Mouse (Mus musculus) embryonic stem cell, embryonic (primary cell): ENCODE data around the gene Fam213b.

Source experiments
- CTCF ChIA-PET, 4 experiments: fragments of 300-600 bp in 2 of 4; fragments of 350-600 bp in 2 of 4; sonication (Branson Sonifier 250); formaldehyde crosslinking; loops; one replicate each; lab custom pipeline; 2022; ENCODE audit warnings: inconsistent platforms in 2 of 4; lab: Charles Lee
- POLR2A ChIA-PET, 4 experiments: fragments of 300-600 bp in 2 of 4; fragments of 350-600 bp in 2 of 4; sonication (Branson Sonifier 250); formaldehyde crosslinking; loops; one replicate each; lab custom pipeline; 2022; ENCODE audit warnings: antibody characterized with exemption in 4 of 4, inconsistent platforms in 1 of 4; lab: Charles Lee

The Fam213b gene

GRCm38 (mm10) chr4:154871757-154872251, 27.1 kb downstream of the Fam213b start:
- POLR2A ChIA-PET, result interaction anchor here in 2 of 4 experiments (0.9 to 1.1 kb wide), 7 partner anchors 13 to 291 kb away, joined by 3 to 7 read pairs (median 4); partner anchors contain the start of genes Fam213b (in 1 of the 2), Morn1 (in 1 of the 2), Pex10 (in 1 of the 2) and Rer1 (in 1 of the 2)
- CTCF ChIA-PET, result interaction anchor here (0.5 to 1.3 kb wide), 22 partner anchors 9 to 930 kb away, joined by 3 to 21 read pairs (median 3); partner anchors contain the start of genes Faap20 (in 2 of the 4), Pex10 (in 2 of the 4), Mmp23 (in 1 of the 4) and Ttc34 (in 1 of the 4)

GRCm38 (mm10) chr4:154870721-154871120, 28.2 kb downstream of the Fam213b start:
- ChIA-PET CTCF (interaction anchor here in 1 of 4 experiments (1.1 kb wide), 1 partner anchor 34 kb away, joined by 4 read pairs; the partner anchor contains the start of gene Ttc34), POLR2A (interaction anchor here in 1 of 4 experiments (0.5 kb wide), 1 partner anchor 1641 kb away, joined by 4 read pairs; no protein-coding TSS in a partner anchor)

GRCm38 (mm10) chr4:154869440-154869839, 29.5 kb downstream of the Fam213b start, which contains the start of gene Mmel1:
Mmel1 (plus strand) TSS chr4:154869585.
- CTCF ChIA-PET, result interaction anchor here in 1 of 4 experiments (1.9 to 2.8 kb wide), 2 partner anchors 8 to 197 kb away, joined by 7 to 12 read pairs; partner anchors contain the start of gene Pex10
- POLR2A ChIA-PET, result no interaction called here

GRCm38 (mm10) chr4:154867257-154867656, 31.7 kb downstream of the Fam213b start:
- POLR2A ChIA-PET, result interaction anchor here in 2 of 4 experiments (0.5 to 1.4 kb wide), 2 partner anchors 11 to 108 kb away, joined by 3 to 4 read pairs; no protein-coding TSS in a partner anchor
- CTCF ChIA-PET, result interaction anchor here in 3 of 4 experiments (1.0 to 2.8 kb wide), 8 partner anchors 10 to 199 kb away, joined by 3 to 12 read pairs (median 4); partner anchors contain the start of gene Pex10 (in 1 of the 3)

DNA sequence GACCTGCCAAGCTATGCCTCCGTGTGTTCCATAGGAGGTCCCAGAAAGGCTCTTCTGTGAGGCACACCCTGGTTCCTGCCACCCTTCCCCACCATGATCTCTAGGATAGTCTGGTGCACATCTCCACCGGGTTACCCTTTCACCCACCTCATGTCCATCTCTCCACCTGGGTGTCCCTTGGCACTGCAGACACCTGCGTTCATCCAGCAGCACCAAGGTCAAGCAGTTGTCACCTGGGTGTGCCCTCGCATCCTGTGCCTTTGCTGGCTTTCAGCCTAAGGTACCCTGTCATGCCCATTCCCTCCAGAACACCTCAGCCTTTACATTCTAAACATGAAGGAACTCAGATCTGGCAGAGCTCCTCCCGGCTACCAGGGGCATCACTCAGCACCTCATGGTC, 32.5 kb downstream of the Fam213b start:
- ChIA-PET CTCF (interaction anchor here in 3 of 4 experiments (0.6 to 3.2 kb wide), 5 partner anchors 10 to 119 kb away, joined by 3 to 21 read pairs (median 3); no protein-coding TSS in a partner anchor), POLR2A (interaction anchor here in 2 of 4 experiments (1.3 to 3.1 kb wide), 3 partner anchors 10 to 383 kb away, joined by 4 to 11 read pairs (median 4); partner anchors contain the start of gene Faap20 (in 1 of the 2))

- ChIA-PET POLR2A (interaction anchor here (0.6 to 3.1 kb wide), 13 partner anchors 8 to 369 kb away, joined by 3 to 13 read pairs (median 4); no protein-coding TSS in a partner anchor), CTCF (interaction anchor here in 2 of 4 experiments (0.6 to 3.2 kb wide), 6 partner anchors 9 to 201 kb away, joined by 3 to 21 read pairs (median 4); partner anchors contain the start of gene Pex10 (in 1 of the 2))
Observed at GRCm38 (mm10) chr4:154864961-154865760, 33.8 kb downstream of the Fam213b start.

DNA sequence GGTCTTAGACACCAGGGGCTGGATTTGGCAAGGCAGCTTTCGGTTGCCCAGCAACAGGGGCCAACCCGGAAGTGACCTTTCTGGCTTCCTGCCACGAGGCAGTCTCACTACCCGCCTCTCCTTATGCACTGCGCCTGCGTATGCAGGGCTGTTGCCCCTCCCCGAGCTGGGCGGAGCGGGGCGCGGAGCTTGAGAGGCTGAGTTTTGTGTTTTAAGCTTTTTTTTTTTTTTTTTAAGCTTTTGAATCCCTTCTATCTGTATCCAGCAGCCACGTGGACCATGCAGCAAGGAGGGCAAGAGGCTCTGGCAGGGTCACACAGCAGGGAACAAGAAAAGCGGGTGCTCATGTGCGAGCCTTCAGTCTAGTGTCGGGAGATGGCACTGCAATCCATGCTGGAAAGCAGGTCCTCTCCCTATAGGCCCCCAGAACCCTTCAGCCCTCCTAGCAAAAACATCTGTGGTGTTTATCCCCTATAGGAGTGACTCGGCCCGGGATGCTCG, 34.6 kb downstream of the Fam213b start:
- ChIA-PET CTCF (interaction anchor here (0.5 to 3.2 kb wide), 38 partner anchors 8 to 923 kb away, joined by 3 to 21 read pairs (median 4); partner anchors contain the start of genes Arhgef16 (in 3 of the 4), Ttc34 (in 2 of the 4), Cfap74 (in 1 of the 4) and Morn1 (in 1 of the 4)), POLR2A (interaction anchor here (0.5 to 3.1 kb wide), 34 partner anchors 8 to 640 kb away, joined by 3 to 13 read pairs (median 4); partner anchors contain the start of genes Pex10 (in 3 of the 4), Fam213b (in 1 of the 4), Pank4 (in 1 of the 4) and Ttc34 (in 1 of the 4))

DNA sequence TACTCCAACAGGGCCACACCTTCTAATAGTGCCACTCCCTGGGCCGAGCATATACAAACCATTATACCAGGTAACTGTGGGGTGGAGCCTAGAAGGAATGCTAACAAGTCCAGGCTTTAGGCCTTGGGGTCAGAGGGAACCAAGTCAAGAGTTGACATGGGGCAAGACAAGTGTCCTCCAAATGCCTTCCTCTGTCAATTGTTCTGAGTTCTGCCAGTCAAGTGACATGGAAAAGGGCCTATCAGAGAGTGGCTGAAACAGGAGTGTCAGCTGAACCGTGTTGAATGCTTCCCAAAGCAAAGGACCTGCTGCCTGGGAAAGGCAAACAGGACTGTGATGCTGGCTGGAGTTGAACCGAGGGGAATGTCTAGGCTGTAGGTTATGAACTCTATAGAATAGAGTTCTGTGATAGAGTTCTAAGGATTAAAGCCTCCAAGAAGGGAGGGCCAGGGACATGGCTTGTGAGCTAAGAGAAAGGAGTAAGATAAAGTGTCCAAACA, 35.4 kb downstream of the Fam213b start:
- POLR2A ChIA-PET, result interaction anchor here in 3 of 4 experiments (0.6 to 3.1 kb wide), 17 partner anchors 8 to 640 kb away, joined by 3 to 13 read pairs (median 5); partner anchors contain the start of genes Fam213b (in 1 of the 3), Pank4 (in 1 of the 3) and Pex10 (in 1 of the 3)
- CTCF ChIA-PET, result interaction anchor here in 3 of 4 experiments (0.8 to 3.2 kb wide), 16 partner anchors 8 to 562 kb away, joined by 3 to 21 read pairs (median 4); partner anchors contain the start of genes Arhgef16 (in 2 of the 3), Morn1 (in 1 of the 3) and Rer1 (in 1 of the 3)

- ChIA-PET CTCF (interaction anchor here in 1 of 4 experiments (1.1 to 1.9 kb wide), 2 partner anchors 22 to 213 kb away, joined by 3 to 5 read pairs; no protein-coding TSS in a partner anchor), POLR2A (no interaction called here)
Observed at GRCm38 (mm10) chr4:154861967-154862366, 37.0 kb downstream of the Fam213b start.

GRCm38 (mm10) chr4:154858601-154859000, 40.3 kb downstream of the Fam213b start:
- CTCF ChIA-PET, result interaction anchor here in 1 of 4 experiments (3.3 kb wide), 1 partner anchor 207 kb away, joined by 11 read pairs; the partner anchor contains the start of gene Pex10
- POLR2A ChIA-PET, result no interaction called here

DNA sequence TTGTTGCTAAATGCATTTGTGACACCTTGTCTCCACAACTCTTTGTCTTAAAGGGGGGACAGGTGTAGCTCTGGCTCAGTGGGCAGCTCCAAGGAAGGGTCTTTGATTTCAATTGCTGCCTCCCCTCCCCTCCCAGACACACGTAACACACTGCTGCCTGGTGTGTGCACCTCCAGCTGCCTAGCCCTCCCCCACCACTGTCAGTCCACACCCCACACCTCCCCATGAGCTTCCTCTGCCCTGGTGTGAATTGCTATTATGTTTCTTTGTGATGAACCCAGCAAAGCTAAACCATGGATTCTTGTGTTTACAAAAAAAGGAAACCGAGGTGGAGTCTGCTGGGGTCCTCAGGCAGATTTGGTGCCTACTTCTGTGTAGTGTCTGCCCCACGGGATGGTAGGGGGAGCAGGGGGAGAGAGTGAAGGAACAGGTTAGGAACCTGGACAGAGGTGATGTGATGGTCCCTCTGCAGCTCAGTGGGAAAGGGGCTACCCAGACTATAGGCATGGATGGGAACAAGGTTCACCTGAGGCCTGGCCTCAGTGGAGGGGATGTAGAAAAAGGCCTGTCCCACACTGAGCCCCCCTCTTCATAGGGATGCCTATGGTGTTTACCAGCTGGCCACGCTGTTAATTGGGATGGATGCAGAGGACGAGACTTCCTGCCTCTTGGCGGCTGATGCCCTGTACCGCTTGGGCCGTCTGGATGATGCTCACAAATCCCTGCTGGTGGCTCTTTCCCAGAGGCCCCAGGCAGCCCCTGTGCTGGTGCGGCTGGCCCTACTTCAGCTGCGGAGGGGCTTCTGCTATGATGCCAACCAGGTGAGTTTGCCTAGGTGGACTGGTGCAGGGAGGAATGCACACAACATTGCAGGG, 41.3 kb downstream of the Fam213b start:
- CTCF ChIA-PET, result interaction anchor here (0.6 to 4.2 kb wide), 12 partner anchors 10 to 695 kb away, joined by 3 to 31 read pairs (median 4); partner anchors contain the start of genes Pex10 (in 2 of the 4) and Ttc34 (in 1 of the 4)

DNA sequence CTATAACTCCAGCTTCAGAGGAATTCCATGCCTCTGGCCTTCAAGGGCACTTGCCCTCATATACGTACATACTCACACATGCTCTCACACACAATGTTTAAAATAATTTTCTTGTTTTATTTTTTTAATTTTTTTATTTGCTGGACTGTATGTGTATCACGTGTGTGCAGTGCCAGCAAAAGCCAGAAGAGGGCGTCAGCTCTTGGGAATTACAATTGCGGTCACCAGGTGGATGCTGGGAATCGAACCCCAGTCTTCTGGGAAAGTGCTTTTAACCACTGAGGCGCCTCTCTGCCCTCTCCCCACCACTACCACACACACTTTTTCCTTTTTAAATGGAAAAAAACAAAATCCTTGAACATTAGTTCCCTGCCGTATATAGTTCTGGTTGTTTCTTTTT, 42.1 kb downstream of the Fam213b start:
- ChIA-PET CTCF (interaction anchor here (0.6 to 4.2 kb wide), 30 partner anchors 7 to 694 kb away, joined by 3 to 31 read pairs (median 4); partner anchors contain the start of genes Pex10 (in 2 of the 4), Faap20 (in 1 of the 4) and Ttc34 (in 1 of the 4)), POLR2A (interaction anchor here (0.8 to 3.6 kb wide), 18 partner anchors 8 to 461 kb away, joined by 3 to 36 read pairs (median 5); partner anchors contain the start of genes Pex10 (in 2 of the 4), Morn1 (in 1 of the 4), Rer1 (in 1 of the 4) and Ttc34 (in 1 of the 4))

More for the DNA sequence above, 41.3 kb downstream of the Fam213b start:
- POLR2A ChIA-PET, result interaction anchor here in 2 of 4 experiments (1.5 to 3.6 kb wide), 7 partner anchors 7 to 391 kb away, joined by 3 to 36 read pairs (median 7); partner anchors contain the start of gene Pex10 (in 1 of the 2)

GRCm38 (mm10) chr4:154856480-154856837, 42.5 kb downstream of the Fam213b start:
- ChIA-PET CTCF (interaction anchor here (0.6 to 4.2 kb wide), 32 partner anchors 8 to 576 kb away, joined by 3 to 31 read pairs (median 4); partner anchors contain the start of genes Pex10 (in 2 of the 4), Faap20 (in 1 of the 4) and Ttc34 (in 1 of the 4)), POLR2A (interaction anchor here (0.8 to 3.6 kb wide), 20 partner anchors 8 to 462 kb away, joined by 3 to 36 read pairs (median 5); partner anchors contain the start of genes Pex10 (in 2 of the 4), Ttc34 (in 2 of the 4), Morn1 (in 1 of the 4) and Rer1 (in 1 of the 4))

DNA sequence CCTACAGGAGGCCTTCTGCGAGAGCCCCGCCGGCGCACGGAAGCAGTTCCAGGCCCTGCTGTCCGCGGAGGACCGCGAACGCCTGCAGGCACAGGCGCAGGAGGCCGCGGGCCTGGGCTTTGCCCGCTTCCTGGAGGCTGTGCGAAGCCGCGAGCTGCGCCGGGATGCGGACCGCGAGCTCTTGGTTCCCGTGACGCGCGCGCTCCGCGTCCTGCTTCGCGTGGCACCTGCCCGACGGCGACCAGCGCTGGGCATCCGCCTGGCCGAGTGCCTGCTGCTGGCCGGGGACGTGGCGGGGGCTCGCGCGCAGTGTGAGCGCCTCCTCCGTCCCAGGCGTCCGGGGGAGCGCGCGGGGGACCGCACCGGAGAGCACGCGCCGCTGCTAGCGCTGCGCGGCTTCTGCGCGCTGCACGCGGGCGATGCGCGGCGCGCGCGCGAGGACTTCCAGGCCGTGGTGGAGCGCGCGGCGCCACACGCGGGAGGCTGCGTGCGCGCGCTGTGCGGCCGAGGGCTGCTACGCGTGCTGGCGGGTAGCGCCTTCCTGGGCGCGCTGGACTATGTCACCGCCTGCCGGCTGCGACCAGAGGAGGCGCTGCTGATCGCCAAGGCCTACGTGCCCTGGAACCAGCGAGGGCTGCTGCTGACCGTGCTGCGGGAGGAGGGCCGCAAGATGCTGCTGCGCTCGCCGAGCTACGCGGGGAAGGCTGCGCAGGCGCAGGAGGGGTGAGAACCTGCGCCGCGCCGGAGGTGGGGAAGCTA, 43.0 kb downstream of the Fam213b start:
- POLR2A ChIA-PET, result interaction anchor here (0.7 to 3.6 kb wide), 26 partner anchors 9 to 462 kb away, joined by 3 to 36 read pairs (median 4); partner anchors contain the start of genes Pex10 (in 2 of the 4), Ttc34 (in 2 of the 4), Morn1 (in 1 of the 4) and Rer1 (in 1 of the 4)
- CTCF ChIA-PET, result interaction anchor here (0.5 to 4.2 kb wide), 41 partner anchors 8 to 751 kb away, joined by 3 to 31 read pairs (median 4); partner anchors contain the start of genes Pex10 (in 2 of the 4), Faap20 (in 1 of the 4) and Ttc34 (in 1 of the 4)
